Mouse (Mus musculus) neural tube, embryonic 13.5 days (tissue): ENCODE results near the gene Notch2. TPM values are rescaled to one million over a fixed set of nuclear protein-coding genes. Genes with fewer than 3 reads are reported as not detected.
"Not testable (repeated sequence)": the region's sequence is repeated elsewhere in the genome, so short reads cannot be mapped to it uniquely, and the experiment has no call there.

Source experiments
- ATAC-seq: fragments of 200-750 bp; cut with Nextera tagmentation; 2 replicates; pipeline ENCODE4 v1.8.0; 2017; ENCODE audit warnings: low read depth, mild to moderate bottlenecking, moderate TSS enrichment, moderate library complexity
- H3K27ac ChIP-seq: fragments of 300-500 bp; sonication (generic); replicated peaks from 2 replicates; pipeline ENCODE4 v1.5.1; 2015; ENCODE audit warnings: moderate library complexity, mild to moderate bottlenecking, inconsistent platforms
- H3K27me3 ChIP-seq: fragments of 300-500 bp; sonication (generic); 2 replicates; pipeline ENCODE4 v1.6.1; 2015; ENCODE audit warnings: mild to moderate bottlenecking, inconsistent platforms
- H3K36me3 ChIP-seq: fragments of 300-500 bp; sonication (generic); 2 replicates; pipeline ENCODE4 v1.6.1; 2015; ENCODE audit warnings: mild to moderate bottlenecking, inconsistent platforms
- H3K4me1 ChIP-seq: fragments of 300-500 bp; sonication (generic); replicated peaks from 2 replicates; pipeline ENCODE4 v1.6.1; 2015; ENCODE audit warnings: inconsistent platforms
- H3K4me2 ChIP-seq: fragments of 300-500 bp; sonication (generic); 2 replicates; pipeline ENCODE4 v1.6.1; 2015; ENCODE audit warnings: inconsistent platforms, mild to moderate bottlenecking, moderate library complexity
- H3K4me3 ChIP-seq: fragments of 300-500 bp; sonication (generic); 2 replicates; pipeline ENCODE4 v1.5.1; 2015; ENCODE audit warnings: mild to moderate bottlenecking, inconsistent platforms
- H3K9ac ChIP-seq: fragments of 300-500 bp; sonication (generic); 2 replicates; pipeline ENCODE4 v1.6.1; 2015; ENCODE audit warnings: moderate library complexity, mild to moderate bottlenecking, inconsistent platforms
- H3K9me3 ChIP-seq: fragments of 300-500 bp; sonication (generic); 2 replicates; pipeline ENCODE4 v1.6.1; 2016; ENCODE audit warnings: inconsistent platforms
- WGBS: fragments of 180-500 bp; shearing (Covaris S2); methylation state at CpG from one replicate; pipeline ENCODE4 v1.1.7; 2015; 5-methylcytosine and 5-hydroxymethylcytosine counted together
- polyA plus RNA-seq: library from polyadenylated mRNA; unstranded; fragments of >200 nt; fragmentation: Nextera tagmentation; extraction: Ambion mirVana; gene quantifications from 2 replicates; pipeline ENCODE4 v1.2.1, GENCODE M21; 2015

Notch2 gene
- polyA plus RNA-seq, 1 experiment from 2014 or later = 11.2 TPM

- 83% methylated on average over 1 of the region's 1 CpGs for WGBS
- no peak overlapping the region for H3K9ac ChIP-seq
Measured at GRCm38 (mm10) chr3:98049671-98050070, 36.3 kb downstream of the Notch2 start.

GRCm38 (mm10) chr3:98050086-98050485 lies 36.8 kb downstream of the Notch2 start:
- 93% methylated on average over 7 of the region's 7 CpGs for WGBS
- not testable (repeated sequence) for H3K4me3 ChIP-seq, H3K9ac ChIP-seq, ATAC-seq, H3K27me3 ChIP-seq, H3K4me2 ChIP-seq, H3K9me3 ChIP-seq, H3K27ac ChIP-seq, H3K36me3 ChIP-seq
- H3K4me1 ChIP-seq = peaks cover 70% of the 10 kb centered on the region

More at GRCm38 (mm10) chr3:98049671-98050070, 36.3 kb downstream of the Notch2 start:
- Histone ChIP-seq H3K4me2 (no peak overlapping the region), H3K36me3 (no peaks in the 10 kb centered on the region), H3K27me3 (no peaks in the 10 kb centered on the region), H3K9me3 (no peaks in the 10 kb centered on the region), H3K27ac (no peak overlapping the region), H3K4me3 (no peak overlapping the region), H3K4me1 (peaks cover 69% of the 10 kb centered on the region)
- ATAC-seq = no peak

- Histone ChIP-seq H3K9ac (no peak overlapping the region), H3K9me3 (no peaks in the 10 kb centered on the region), H3K4me1 (peaks cover 70% of the 10 kb centered on the region), H3K36me3 (no peaks in the 10 kb centered on the region), H3K4me3 (no peak overlapping the region), H3K27ac (no peak overlapping the region), H3K27me3 (no peaks in the 10 kb centered on the region), H3K4me2 (no peak overlapping the region)
- peak; percentile 48; the same call in 1 of the 2 replicates for ATAC-seq
- WGBS = 73% methylated on average over 14 of the region's 14 CpGs
Measured at GRCm38 (mm10) chr3:98050492-98051406, 37.4 kb downstream of the Notch2 start.

GRCm38 (mm10) chr3:98051407-98051968 lies 38.2 kb downstream of the Notch2 start:
- no peak overlapping the region for H3K4me3 ChIP-seq
- H3K9ac ChIP-seq = no peak overlapping the region
- peaks cover 63% of the 10 kb centered on the region for H3K4me1 ChIP-seq
- WGBS = 49% methylated on average over 16 of the region's 16 CpGs
- no peaks in the 10 kb centered on the region for H3K9me3 ChIP-seq
- no peaks in the 10 kb centered on the region for H3K36me3 ChIP-seq
- no peak overlapping the region for H3K27ac ChIP-seq
- 0 out of 2 replicates have a peak, but pooled peaks have one; percentile 38 for ATAC-seq
- no peaks in the 10 kb centered on the region for H3K27me3 ChIP-seq
- no peak overlapping the region for H3K4me2 ChIP-seq

- WGBS = 87% methylated on average over 16 of the region's 16 CpGs
- H3K4me3 ChIP-seq = no peak overlapping the region
- H3K36me3 ChIP-seq = no peaks in the 10 kb centered on the region
- no peaks in the 10 kb centered on the region for H3K9me3 ChIP-seq
- no peaks in the 10 kb centered on the region for H3K27me3 ChIP-seq
- H3K27ac ChIP-seq = no peak overlapping the region
- no peak for ATAC-seq
- H3K9ac ChIP-seq = no peak overlapping the region
- H3K4me2 ChIP-seq = no peak overlapping the region
- H3K4me1 ChIP-seq = peaks cover 53% of the 10 kb centered on the region
Measured at GRCm38 (mm10) chr3:98052507-98053430, 39.4 kb downstream of the Notch2 start.

- H3K4me3 ChIP-seq = no peak overlapping the region
- no peak overlapping the region for H3K9ac ChIP-seq
- no peak for ATAC-seq
- no peaks in the 10 kb centered on the region for H3K36me3 ChIP-seq
- no peak overlapping the region for H3K27ac ChIP-seq
- no peaks in the 10 kb centered on the region for H3K9me3 ChIP-seq
- WGBS = 88% methylated on average over 1 of the region's 1 CpGs
- no peaks in the 10 kb centered on the region for H3K27me3 ChIP-seq
- H3K4me1 ChIP-seq = peaks cover 53% of the 10 kb centered on the region
- H3K4me2 ChIP-seq = no peak overlapping the region
Measured at GRCm38 (mm10) chr3:98053817-98054216, 40.5 kb downstream of the Notch2 start.

- Histone ChIP-seq H3K36me3 (no peaks in the 10 kb centered on the region), H3K4me1 (peaks cover 49% of the 10 kb centered on the region), H3K4me3 (no peak overlapping the region), H3K9me3 (no peaks in the 10 kb centered on the region), H3K27ac (no peak overlapping the region), H3K9ac (no peak overlapping the region), H3K4me2 (no peak overlapping the region), H3K27me3 (no peaks in the 10 kb centered on the region)
- no peak for ATAC-seq
- WGBS = 88% methylated on average over 8 of the region's 8 CpGs
Measured at GRCm38 (mm10) chr3:98054334-98055007, 41.1 kb downstream of the Notch2 start.

- Histone ChIP-seq H3K9me3 (no peaks in the 10 kb centered on the region), H3K27ac (no peak overlapping the region), H3K27me3 (no peaks in the 10 kb centered on the region), H3K36me3 (no peaks in the 10 kb centered on the region), H3K9ac (no peak overlapping the region), H3K4me2 (no peak overlapping the region), H3K4me1 (peaks cover 48% of the 10 kb centered on the region), H3K4me3 (no peak overlapping the region)
- 67% methylated on average over 6 of the region's 6 CpGs for WGBS
- ATAC-seq = no peak
Measured at GRCm38 (mm10) chr3:98055008-98055345, 41.6 kb downstream of the Notch2 start.

GRCm38 (mm10) chr3:98055808-98056728 lies 42.7 kb downstream of the Notch2 start:
- Histone ChIP-seq H3K36me3 (no peaks in the 10 kb centered on the region), H3K4me1 (peaks cover 50% of the 10 kb centered on the region), H3K27me3 (no peaks in the 10 kb centered on the region), H3K4me2 (no peak overlapping the region), H3K9me3 (no peaks in the 10 kb centered on the region), H3K4me3 (no peak overlapping the region), H3K9ac (no peak overlapping the region), H3K27ac (no peak overlapping the region)
- WGBS = 89% methylated on average over 20 of the region's 20 CpGs
- no peak for ATAC-seq

- Histone ChIP-seq H3K4me1 (peaks cover 50% of the 10 kb centered on the region), H3K27ac (no peak overlapping the region)
Measured at GRCm38 (mm10) chr3:98056956-98057365, 43.6 kb downstream of the Notch2 start.

GRCm38 (mm10) chr3:98059076-98059475 lies 45.7 kb downstream of the Notch2 start:
- H3K4me2 ChIP-seq = no peak overlapping the region
- H3K9ac ChIP-seq = no peak overlapping the region
- peaks cover 57% of the 10 kb centered on the region for H3K4me1 ChIP-seq
- no peaks in the 10 kb centered on the region for H3K36me3 ChIP-seq
- no peaks in the 10 kb centered on the region for H3K9me3 ChIP-seq
- 89% methylated on average over 4 of the region's 4 CpGs for WGBS
- no peak overlapping the region for H3K27ac ChIP-seq
- no peak for ATAC-seq
- H3K4me3 ChIP-seq = no peak overlapping the region
- no peaks in the 10 kb centered on the region for H3K27me3 ChIP-seq

More at GRCm38 (mm10) chr3:98056956-98057365, 43.6 kb downstream of the Notch2 start:
- no peak for ATAC-seq
- Histone ChIP-seq H3K4me3 (no peak overlapping the region), H3K36me3 (no peaks in the 10 kb centered on the region), H3K27me3 (no peaks in the 10 kb centered on the region), H3K4me2 (no peak overlapping the region), H3K9me3 (no peaks in the 10 kb centered on the region), H3K9ac (no peak overlapping the region)
- 93% methylated on average over 6 of the region's 6 CpGs for WGBS
